Mouse (Mus musculus) left cerebral cortex, postnatal 14 days (tissue): Measurements from ENCODE around the gene Spaca3. TPM values are rescaled to one million over a fixed set of nuclear protein-coding genes. Genes with fewer than 3 reads are reported as not detected.

ENCODE experiments used
- DNase-seq, 2 experiments: peaks; one replicate each; pipeline ENCODE4 v3.0.0; 2021 to 2022; ENCODE audit warnings: low spot score in 2 of 2, mixed read lengths in 1 of 2
- intact Hi-C: fragments of 180-260 bp; cut with DNase I; formaldehyde crosslinking; loops from one replicate; pipeline ENCODE4 v1.15.1; 2025
- long read RNA-seq, 2 experiments: library from polyadenylated mRNA; stranded (forward); transcript quantifications; one replicate each; pipeline ENCODE4 v2.0.0; 2021
- total RNA-seq, 2 experiments: library from RNA; stranded (reverse); gene quantifications; 2 replicates each; pipeline ENCODE4 v1.2.3; 2021

The Spaca3 gene
- total RNA-seq = not detected
- long read RNA-seq, experiment 1 = 0 reads
- long read RNA-seq, experiment 2 = 0 reads

DNA sequence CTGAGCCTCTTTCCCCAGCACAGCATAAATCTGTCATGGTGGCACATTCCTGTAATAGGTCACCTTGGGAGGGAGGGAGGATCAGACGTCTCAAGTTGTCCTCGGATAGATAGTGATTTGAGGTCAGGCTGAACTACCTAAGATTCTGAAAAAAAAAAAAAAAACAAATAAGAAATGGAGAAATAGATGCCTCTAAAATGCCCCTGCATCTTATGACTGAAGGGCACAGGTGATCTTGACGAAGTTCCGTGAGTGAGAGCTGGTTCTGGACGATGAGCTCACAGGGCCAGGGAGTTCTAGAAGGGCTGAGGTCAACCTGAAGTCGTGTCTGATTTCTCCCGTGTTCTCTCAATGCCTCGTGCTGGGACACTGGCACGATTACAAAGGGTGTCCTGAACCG lies at the start of gene Spaca3:
Spaca3 (plus strand) TSS at position 301 of the 400 bp plus-strand sequence.
- no peak for DNase-seq
- intact Hi-C loops = no loop called here

DNA sequence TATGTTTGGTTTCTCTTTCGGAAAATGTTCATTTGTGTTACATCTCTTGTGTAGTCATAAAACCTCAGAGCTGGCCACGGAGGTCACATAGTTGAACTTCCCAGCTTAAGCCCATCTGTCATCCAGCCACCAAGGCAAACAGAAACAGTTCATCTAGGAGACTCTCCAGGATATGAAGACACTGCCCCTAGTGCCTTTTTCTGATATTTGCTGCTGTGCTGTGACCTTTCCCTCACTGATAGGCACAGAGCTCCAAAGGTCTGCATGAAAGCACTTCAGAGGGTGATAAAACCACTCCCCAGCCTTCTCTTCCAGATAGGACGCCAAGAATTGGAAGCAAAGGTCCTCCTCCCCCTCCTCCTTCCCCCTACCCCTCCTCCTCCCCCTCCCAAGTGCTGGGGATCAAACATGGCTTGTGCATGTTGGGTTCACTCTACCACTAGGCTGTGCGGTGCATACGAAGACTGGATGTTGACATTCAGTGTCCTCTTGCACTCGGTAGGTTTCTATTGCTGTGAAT lies 49.6 kb upstream of the Spaca3 start:
- intact Hi-C loops = no loop called here
- DNase-seq = no peak

DNA sequence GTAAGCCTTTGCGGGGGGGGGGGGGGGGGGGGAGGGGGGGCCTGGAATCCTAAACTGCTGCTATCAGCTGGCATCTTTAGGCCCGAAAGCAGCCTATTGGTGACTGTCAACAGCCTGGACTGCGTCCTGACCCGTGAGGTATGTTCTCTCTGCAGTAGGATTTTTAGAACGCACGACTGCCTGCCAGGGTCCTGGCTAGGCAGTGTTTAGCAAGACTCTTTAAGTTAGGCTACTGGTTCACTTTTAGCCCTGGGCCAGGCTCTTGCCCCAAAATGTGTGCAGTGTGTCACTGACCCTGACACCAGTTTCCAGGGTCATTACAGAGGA lies 48.5 kb upstream of the Spaca3 start:
- intact Hi-C loops = no loop called here
- DNase-seq = no peak

DNA sequence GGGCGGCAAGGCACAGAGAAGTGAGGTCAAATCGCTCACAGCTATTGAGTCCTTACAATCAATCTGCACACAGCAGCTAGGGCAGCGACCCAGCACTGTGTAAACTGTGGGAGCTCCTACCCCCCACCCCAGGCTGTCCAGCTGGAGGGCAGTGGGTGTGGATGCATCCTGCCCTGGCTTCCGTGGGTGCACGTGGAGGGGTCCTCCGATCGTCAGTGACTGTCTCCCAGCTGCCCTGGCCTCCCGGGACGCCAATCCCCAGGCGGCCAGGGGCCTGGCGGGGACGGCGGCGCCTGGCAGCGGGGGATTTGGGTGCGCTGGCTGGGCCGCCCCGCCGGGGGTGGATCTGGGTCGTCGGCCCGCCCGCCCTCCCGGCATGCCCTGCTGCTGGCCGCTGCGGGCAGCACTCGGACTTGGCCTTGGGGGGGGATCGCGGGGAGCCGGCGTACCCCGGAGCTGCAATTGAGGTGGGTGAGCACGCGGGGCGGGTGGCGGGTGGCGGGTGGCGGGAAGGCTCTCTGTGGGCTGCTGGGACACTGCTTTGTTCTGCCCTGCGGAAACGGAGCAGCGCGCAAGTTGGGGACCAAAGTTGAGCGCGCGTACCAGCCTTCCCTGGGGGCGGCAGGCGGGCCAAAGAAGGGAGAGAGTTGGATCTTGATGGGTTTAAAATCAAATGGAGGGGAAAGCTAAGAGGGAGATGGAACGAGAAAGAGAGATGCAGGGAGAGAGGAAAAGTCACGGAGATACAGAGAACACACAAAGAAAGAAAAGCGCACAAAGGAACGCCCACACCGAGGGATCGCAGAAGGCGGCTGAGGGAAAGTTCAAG lies 48.0 kb upstream of the Spaca3 start, which contains the start of gene Tmem98:
Tmem98 (plus strand) TSS at position 183 of the 829 bp plus-strand sequence.
- intact Hi-C loops = no loop called here

DNA sequence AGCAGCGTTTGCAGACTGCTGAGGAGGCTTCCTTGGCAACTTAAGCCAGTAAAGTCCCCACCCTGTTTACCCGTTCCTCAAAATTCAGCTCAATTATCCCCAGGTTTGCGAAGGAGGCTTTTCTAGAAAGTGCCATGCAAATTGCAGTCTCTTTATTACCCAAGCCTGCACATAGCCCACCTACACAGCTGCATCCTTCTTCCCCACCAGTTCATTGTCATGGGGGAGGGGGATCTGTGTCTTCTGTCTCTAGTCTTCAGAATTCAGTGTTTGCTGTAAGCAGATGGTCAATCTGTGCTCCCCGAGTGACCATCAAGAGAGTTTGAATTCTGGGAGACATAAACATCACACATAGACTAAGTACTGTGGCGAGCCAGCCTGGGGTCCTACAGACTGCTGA lies 47.0 kb upstream of the Spaca3 start:
- no peak for DNase-seq
- intact Hi-C loops = no loop called here

More for the DNA sequence above, 48.0 kb upstream of the Spaca3 start, which contains the start of gene Tmem98:
- no peak for DNase-seq

DNA sequence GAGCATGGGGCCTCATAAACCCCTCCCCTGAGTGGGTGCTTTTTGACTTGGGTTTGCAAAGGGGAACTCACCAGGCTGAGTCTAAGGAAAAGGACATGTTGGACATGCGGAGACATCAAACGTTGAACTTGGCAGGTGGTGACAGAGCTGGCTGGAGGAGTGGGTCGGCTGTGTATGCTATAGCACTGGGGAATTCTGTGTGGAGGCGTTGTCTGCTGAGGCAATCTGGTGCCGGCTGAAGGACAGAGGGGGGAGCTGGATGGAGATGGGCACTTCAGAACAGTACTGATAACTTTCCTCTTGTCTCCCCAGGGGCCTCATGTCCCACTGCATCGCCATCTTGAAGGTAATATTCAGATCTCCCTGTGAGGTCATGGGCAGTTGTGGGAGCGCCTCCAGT lies 42.8 kb upstream of the Spaca3 start:
- DNase-seq = peak in 1 of 2 experiments; percentile 10
- intact Hi-C loops = loop anchor here (5.0 kb wide), 1 partner anchor 797 kb away; no protein-coding TSS in a partner anchor

DNA sequence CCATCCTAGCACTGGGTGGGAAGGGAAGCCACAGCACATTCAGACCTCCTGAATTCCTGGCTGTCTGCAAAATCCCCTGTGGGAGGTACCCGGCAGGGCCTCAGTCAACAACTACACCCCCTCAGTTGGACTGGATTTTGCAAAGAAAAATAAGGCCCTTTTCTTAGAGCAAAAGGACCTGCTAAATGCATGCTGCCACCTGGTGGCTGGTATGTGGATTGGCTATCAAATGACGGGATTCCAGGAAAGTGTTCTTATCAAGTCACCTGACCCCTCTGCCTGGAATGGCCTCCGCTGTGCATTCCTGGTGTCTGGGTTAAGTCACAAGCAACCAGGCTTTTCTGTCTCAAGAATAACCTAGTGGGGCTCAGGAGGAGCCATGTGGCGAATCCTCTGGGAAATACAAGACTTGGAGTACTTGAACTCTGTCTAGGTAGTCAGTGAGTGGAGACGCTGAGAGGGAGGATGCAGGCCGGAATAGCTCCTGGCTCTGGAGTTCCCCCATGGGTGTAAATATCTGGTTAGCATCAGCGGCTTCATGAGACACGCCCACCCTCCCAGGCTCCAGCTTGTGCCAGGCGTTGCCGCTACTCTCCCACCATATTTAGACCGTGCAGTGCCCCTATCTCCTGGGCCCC lies 40.0 kb upstream of the Spaca3 start:
- peak; percentile 75 to 83 for DNase-seq
- intact Hi-C loops = loop anchor here (1.0 to 5.0 kb wide), 2 partner anchors 122 to 794 kb away; no protein-coding TSS in a partner anchor

DNA sequence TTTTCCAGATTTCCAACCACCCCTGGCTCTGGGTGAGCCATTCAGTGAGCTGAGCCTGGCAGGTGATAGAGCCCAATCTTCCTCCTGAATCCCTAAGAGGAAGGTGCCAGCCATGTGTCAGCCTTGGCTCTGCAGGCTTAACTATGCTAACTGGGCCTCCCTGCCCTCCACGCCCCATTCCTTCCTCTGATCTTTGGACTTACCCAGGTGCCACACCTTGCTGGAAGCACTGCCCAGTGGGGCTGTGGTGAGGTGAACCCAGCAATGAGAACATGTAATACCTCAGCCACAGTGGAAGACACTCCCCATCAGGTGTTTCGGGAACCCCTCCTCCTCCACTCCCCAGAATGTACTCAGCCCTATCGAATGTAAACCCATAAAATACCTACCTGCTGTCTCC lies 38.1 kb upstream of the Spaca3 start:
- intact Hi-C loops = no loop called here

DNA sequence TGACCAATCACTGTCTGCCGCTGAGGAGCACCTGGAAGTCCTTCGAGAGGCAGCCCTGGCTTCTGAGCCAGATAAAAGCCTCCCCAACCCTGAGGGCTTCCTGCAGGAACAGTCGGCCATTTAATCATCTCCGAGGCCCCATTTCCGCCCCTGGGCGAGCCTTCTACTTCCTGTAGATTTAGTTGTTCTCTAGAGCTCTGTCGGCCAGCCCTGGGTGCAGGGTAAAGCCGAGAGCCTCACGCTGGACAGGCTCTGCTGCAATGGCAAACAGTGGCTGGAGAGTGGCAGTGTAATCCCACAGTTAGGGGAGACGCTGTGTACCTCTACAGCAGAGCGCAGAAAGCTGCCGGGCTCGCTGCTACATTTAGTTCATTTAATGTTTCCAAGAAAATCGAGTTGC lies 36.9 kb upstream of the Spaca3 start:
- intact Hi-C loops = no loop called here
- DNase-seq = peak; percentile 46 to 63

More for the DNA sequence above, 38.1 kb upstream of the Spaca3 start:
- no peak for DNase-seq

DNA sequence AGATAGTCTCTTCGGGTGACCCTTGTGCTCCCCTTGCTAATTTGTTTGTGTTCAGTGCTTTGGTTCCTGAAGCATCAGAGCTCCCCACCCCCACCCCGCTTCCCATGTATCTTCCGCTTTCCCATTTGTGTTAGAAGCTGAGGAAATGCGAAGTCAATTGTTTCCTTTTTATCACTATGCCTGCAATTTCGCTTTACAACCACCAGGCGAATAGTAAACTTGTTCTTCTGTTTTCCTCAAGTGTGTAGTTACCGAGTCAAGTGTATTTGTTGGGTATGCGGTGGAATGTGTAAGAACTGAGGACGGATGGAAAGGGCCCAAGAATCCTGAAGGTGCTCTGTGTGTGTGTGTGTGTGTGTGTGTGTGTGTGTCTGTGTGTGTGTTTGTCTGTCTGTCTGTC lies 36.4 kb upstream of the Spaca3 start:
- intact Hi-C loops = no loop called here
- DNase-seq = no peak

DNA sequence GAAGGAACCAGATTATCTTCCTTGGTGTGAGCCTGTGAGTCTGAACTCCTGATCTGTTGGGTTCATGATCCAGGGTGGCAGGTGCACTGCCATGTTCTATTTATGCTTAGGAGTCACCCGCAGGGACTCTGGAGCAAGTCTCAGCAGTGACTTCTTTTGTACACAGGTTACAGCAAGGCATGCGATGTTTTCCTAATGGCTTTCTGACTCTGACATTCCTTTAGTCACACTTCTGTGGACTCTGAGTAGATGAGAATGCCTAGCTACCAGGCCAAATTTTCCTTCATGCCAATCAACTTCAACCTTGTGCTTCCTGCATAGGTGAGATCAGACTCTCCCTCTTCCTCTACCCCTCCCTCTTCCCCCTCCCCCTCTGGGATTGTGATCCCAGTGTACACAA lies 22.8 kb upstream of the Spaca3 start:
- intact Hi-C loops = loop anchor here (10.0 kb wide), 1 partner anchor 319 kb away; no protein-coding TSS in a partner anchor
- DNase-seq = no peak

DNA sequence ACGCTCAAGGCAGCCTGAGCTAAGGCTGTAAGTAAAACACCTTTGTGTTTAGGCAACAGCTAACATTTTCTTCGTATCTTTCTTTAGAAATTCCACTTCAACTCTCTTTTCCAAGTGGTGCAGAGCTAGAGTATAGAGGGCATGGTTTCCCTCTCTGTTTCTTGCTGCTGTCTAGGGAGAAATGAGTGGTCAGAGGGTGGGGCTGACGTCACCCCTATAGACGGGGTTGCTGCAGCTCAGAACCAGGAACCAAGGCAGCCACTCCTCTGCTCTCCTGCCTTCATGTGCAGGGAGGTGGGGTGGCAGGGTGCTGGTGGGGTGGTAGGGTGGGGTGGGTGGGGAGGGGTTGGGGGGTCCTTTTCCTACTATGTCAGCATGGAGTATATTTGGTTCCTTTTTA lies 22.3 kb upstream of the Spaca3 start:
- intact Hi-C loops = loop anchor here (10.0 kb wide), 1 partner anchor 319 kb away; no protein-coding TSS in a partner anchor
- DNase-seq = no peak

DNA sequence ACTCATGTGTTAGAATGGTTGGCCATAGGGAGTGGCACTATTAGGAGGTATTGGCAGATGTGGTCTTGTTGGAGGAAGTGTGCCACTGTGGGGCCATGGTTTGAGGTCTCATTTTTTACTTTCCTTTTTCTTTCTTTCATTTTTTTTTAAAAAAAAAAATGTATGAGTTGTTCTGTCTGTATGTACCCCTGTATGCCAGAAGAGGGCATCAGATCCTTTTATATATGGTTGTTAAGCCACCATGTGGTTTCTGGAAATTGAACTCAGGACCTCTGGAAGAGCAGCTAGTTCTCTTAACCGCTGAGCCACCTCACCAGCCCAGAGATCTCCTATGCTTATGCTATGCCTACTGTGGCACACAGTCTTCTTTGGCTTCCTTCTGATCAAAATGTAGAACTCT lies 19.4 kb upstream of the Spaca3 start:
- intact Hi-C loops = loop anchor here (10.0 kb wide), 1 partner anchor 316 kb away; no protein-coding TSS in a partner anchor
- DNase-seq = no peak

DNA sequence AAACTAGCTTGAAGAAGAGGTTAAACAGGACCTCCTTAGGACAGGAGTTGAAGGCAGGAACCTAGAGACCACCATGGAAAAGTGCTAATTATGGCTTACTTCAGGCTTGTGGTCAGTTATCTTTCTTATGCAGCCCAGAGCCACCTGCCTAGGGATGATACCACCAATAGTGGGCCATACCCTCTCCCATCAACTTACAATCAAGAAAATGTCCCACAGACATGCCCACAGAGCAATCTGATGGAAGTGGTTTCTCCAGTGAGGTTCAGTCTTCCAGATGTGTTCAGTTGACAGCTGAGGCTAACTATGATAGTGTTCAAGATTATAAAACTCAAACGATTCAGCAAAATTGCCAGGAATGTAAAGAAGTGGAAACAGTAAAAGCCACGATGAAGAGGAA lies 14.7 kb upstream of the Spaca3 start:
- DNase-seq = no peak
- intact Hi-C loops = no loop called here

DNA sequence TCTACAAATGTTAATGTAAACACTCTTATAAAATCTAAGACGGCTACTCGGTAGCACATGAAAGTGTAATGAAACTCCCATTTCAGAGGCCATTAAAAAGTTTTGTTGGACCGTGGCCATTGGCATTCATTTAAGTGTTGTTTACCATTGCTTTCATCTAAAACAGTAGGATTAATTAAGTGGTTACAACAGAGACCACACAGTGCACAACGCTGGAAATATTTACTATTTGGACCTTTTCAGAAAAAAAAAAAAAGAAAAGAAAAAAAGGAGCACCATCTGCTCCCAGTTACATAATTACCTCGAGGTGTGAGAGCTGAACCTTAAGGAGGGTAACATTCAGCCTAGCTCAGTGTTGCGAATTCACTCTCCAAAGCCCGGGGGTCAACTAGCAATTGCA lies 12.7 kb upstream of the Spaca3 start:
- intact Hi-C loops = no loop called here
- no peak for DNase-seq

DNA sequence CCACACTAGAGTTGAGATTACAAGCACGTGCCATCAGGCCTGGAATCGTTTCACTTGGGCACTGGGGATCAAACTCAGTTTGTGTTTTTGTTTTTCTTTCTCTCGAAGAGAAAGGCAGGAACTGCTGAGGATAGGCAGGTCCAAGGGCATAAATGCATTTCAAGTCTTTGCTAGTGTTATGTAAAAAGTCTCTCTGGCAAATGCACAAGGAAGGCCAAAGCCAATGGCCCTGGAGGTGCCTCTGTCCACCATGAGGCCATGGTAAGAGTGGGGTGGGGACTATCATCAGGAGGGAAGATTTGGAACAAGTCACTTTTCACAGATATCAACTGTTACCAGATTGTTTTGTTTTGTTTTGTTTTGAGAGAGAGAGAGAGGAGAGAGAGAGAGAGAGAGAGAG lies 12.1 kb upstream of the Spaca3 start:
- intact Hi-C loops = no loop called here
- DNase-seq = no peak

DNA sequence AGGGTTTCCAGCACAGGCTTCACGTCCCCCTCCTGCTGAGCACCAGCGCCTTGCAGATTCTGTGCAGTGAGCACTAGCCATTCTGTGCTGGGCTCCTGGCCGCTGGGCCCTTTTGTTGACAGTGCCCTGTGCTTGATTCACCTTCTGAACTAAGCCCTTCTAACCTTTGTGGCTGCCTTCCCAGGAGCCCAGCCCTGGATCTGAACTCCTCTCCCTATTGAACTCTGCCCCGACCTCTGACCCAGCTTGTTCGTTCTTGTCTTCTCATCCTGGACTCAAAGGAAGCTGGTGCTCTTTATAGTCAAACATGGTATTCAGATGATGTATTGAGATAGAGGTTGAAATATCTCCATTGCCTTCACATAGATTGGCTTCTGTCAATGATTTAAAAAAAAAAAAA lies 10.0 kb upstream of the Spaca3 start:
- intact Hi-C loops = no loop called here
- DNase-seq = no peak

DNA sequence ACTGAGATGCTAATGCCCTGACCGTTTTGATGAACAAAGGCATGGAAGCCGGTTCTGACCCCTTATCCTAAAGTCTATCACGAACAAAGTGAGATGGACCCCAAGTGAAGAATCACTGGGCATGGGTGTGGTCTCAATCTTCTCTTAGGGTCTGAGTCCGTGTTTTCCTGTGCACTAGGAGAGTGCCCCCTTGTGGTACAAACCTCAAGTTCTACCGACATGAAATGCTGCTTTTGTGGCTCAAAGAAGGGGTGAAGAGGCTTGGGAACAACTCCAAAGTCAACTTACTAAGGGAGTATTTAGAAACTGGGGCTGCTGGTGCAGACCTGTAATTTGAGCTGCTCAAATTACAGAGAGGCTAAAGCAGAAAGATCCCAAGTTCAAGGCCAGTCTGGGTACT lies 6.3 kb upstream of the Spaca3 start:
- intact Hi-C loops = no loop called here
- DNase-seq = no peak

DNA sequence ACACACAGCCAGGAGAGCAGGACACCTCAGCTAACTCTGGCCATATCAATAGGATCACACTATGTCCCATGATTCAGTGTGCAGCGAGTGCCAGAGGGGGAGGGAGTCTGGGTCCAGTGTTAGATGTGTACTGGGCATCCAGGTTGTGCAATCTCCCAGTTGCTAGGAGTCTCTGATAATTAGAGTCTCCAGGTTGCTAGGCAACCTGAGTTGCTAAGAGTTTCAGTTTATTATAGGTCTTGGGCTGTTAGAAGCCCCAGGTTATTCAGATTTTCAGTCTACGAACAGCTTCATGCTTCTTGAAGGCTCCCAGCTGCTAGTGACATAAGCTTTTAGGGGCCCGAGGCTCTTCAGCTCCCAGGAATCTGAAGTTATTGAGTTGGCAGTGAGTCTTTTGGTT lies 5.2 kb upstream of the Spaca3 start:
- intact Hi-C loops = no loop called here
- DNase-seq = peak; percentile 15 to 73

DNA sequence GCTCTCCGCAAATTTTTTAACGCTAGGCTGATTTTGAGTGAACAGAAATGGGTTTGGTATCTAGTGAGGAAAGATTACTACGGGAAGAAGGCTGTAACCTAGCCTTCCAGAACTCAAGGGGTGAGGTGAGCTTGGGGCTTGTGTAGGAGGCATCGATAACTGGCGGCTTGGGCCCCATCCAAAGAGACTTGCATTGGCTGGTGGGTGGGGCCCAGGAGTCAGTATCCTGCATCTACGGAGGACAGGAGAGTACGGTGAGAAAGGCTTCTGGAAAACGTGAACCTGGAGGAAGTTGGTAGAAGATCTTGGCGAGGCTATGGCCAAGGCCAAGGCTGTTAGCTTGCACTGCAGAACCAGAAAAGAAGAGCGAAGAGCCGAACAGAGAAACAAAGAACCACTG lies 3.7 kb upstream of the Spaca3 start:
- intact Hi-C loops = no loop called here
- DNase-seq = no peak
